Mouse (Mus musculus) ES-Bruce4 (cell line): ENCODE measurements around the gene Pla2g2c.

Source experiments
- CTCF ChIP-seq: IDR thresholded peaks from one replicate; pipeline ENCODE4 v1.8.1; 2011; ENCODE audit warnings: low read depth, low read length
- POLR2A ChIP-seq: IDR thresholded peaks from one replicate; pipeline ENCODE4 v1.8.1; 2011; ENCODE audit warnings: low read length; ENCODE audit not compliant: insufficient read depth

- TF ChIP-seq CTCF (no peak), POLR2A (no peak)
Observed at GRCm38 (mm10) chr4:138786141-138786540, 61.5 kb downstream of the Pla2g2c start.
